Mouse (Mus musculus): ENCODE results near the gene Kif26b. TPM values are rescaled to one million over a fixed set of nuclear protein-coding genes. Genes with fewer than 3 reads are reported as not detected.

Kif26b gene
- polyA plus RNA-seq, 1 experiment: 0.16 TPM

GRCm38 (mm10) chr1:178960015-178960559 is 431.2 kb downstream of the Kif26b start:
- Histone ChIP-seq H3K27me3 (ENCODE audit: control insufficient read depth, insufficient read depth, low read length) (no peaks in the 10 kb centered on the region), H3K4me3 (ENCODE audit: control insufficient read depth, insufficient read depth, low read length) (no peak overlapping the region), H3K27ac (ENCODE audit: control insufficient read depth, insufficient read depth, low read length) (no peak overlapping the region), H3K36me3 (ENCODE audit: control insufficient read depth, insufficient read depth, low read length) (no peaks in the 10 kb centered on the region), H3K4me1 (replicated peaks; ENCODE audit: control insufficient read depth, insufficient read depth, low read length) (no peaks in the 10 kb centered on the region)
- 55% methylated on average over 7 of the region's 7 CpGs for WGBS
- TF ChIP-seq POLR2A (IDR thresholded peaks at IDR 0.05; ENCODE audit: control insufficient read depth, extremely low read depth, insufficient read depth, low read length, poor library complexity) (no peak), CTCF (IDR thresholded peaks at IDR 0.05; ENCODE audit: borderline replicate concordance, control insufficient read depth, extremely low read depth, insufficient read depth, low read length, poor library complexity) (peak; percentile 23; the same call in 1 of the 2 replicates)
- DNase-seq: peak; percentile 52

DNA sequence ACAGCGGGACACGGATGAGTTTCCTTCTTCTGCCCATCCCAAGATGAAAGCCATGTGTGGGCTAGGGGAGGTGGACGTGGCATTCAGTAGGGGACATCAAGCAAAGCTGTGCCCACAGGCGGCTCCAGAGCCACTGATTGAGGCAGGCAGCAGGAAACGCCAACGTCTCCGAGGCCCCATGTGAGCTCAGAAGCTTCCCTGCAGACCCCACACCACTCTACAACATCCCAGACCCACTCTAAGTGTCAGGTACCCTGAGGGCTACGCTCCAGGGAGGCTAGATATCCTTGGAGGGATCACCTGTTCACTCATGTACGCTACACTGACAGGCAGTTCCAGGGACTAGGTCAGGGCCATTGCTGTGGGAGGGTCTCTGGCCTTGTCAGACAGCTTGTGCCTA is 432.7 kb downstream of the Kif26b start:
- no peaks in the 10 kb centered on the region for H3K4me1 ChIP-seq (replicated peaks; ENCODE audit: control insufficient read depth, insufficient read depth, low read length)
- no peak for DNase-seq
- no peak overlapping the region for H3K27ac ChIP-seq (ENCODE audit: control insufficient read depth, insufficient read depth, low read length)
- 91% methylated on average over 9 of the region's 9 CpGs for WGBS
- H3K27me3 ChIP-seq (ENCODE audit: control insufficient read depth, insufficient read depth, low read length): no peaks in the 10 kb centered on the region
- no peak for TF ChIP-seq POLR2A (IDR thresholded peaks at IDR 0.05; ENCODE audit: control insufficient read depth, extremely low read depth, insufficient read depth, low read length, poor library complexity)
- no peak for TF ChIP-seq CTCF (IDR thresholded peaks at IDR 0.05; ENCODE audit: borderline replicate concordance, control insufficient read depth, extremely low read depth, insufficient read depth, low read length, poor library complexity)
- no peaks in the 10 kb centered on the region for H3K36me3 ChIP-seq (ENCODE audit: control insufficient read depth, insufficient read depth, low read length)
- H3K4me3 ChIP-seq (ENCODE audit: control insufficient read depth, insufficient read depth, low read length): no peak overlapping the region

GRCm38 (mm10) chr1:178972055-178972454 is 443.1 kb downstream of the Kif26b start:
- no peak for TF ChIP-seq CTCF (IDR thresholded peaks at IDR 0.05; ENCODE audit: borderline replicate concordance, control insufficient read depth, extremely low read depth, insufficient read depth, low read length, poor library complexity)
- no peak for DNase-seq
- no peaks in the 10 kb centered on the region for H3K27me3 ChIP-seq (ENCODE audit: control insufficient read depth, insufficient read depth, low read length)
- H3K36me3 ChIP-seq (ENCODE audit: control insufficient read depth, insufficient read depth, low read length): no peaks in the 10 kb centered on the region
- H3K4me1 ChIP-seq (replicated peaks; ENCODE audit: control insufficient read depth, insufficient read depth, low read length): no peaks in the 10 kb centered on the region
- WGBS: 98% methylated on average over 10 of the region's 10 CpGs
- H3K4me3 ChIP-seq (ENCODE audit: control insufficient read depth, insufficient read depth, low read length): no peak overlapping the region
- H3K27ac ChIP-seq (ENCODE audit: control insufficient read depth, insufficient read depth, low read length): no peak overlapping the region

DNA sequence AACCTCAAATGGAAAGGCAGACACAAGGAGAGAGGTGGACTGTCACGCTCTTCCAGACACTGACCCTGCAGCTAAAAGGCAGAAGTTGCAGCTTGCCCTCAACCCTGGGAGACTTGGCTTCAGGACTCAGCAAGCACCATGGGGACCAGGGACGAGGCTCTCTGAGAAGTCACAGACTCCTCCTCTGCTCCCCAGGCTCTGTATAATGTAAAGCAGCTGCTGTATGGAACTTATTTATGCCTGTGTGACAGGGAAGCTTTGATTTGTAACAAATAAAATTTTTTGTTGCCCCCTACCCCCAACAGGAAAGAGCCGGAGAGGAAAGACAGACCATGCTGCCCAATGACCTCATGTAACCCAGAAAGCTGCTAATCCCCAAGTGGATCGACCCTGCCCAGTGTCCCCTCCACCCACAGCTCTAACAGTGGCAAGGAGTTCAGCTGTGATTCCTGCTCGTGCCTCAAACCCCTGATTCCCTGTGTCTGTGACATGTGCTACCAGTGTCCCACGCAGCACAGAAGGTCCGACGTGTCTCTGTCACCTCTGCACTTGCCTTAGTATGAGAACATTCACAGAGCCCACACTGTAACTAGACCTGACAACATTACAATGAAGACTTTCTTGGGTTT is 449.8 kb downstream of the Kif26b start:
- no peak for TF ChIP-seq CTCF (IDR thresholded peaks at IDR 0.05; ENCODE audit: borderline replicate concordance, control insufficient read depth, extremely low read depth, insufficient read depth, low read length, poor library complexity)
- Histone ChIP-seq H3K27me3 (ENCODE audit: control insufficient read depth, insufficient read depth, low read length) (no peaks in the 10 kb centered on the region), H3K27ac (ENCODE audit: control insufficient read depth, insufficient read depth, low read length) (no peak overlapping the region), H3K4me1 (replicated peaks; ENCODE audit: control insufficient read depth, insufficient read depth, low read length) (no peaks in the 10 kb centered on the region), H3K4me3 (ENCODE audit: control insufficient read depth, insufficient read depth, low read length) (no peak overlapping the region), H3K36me3 (ENCODE audit: control insufficient read depth, insufficient read depth, low read length) (no peaks in the 10 kb centered on the region)
- WGBS: 94% methylated on average over 8 of the region's 8 CpGs
- no peak for DNase-seq

DNA sequence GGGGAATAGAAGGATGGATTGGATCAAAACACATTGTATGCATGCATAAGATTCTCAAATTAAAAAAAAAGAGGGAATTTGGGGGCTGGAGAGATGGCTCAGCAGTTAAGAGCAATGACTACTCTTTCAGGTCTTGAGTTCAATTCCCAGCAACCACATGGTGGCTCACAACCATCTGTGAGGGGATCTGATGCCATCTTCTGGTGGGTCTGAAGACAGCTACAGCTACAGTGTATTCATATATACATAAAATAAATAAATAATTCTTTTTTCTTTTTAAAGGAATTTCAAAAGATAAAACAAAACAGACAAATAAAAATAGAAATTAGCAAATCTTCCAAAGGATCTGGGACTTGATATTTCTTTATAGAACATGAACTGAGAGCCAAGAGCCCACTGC is 451.3 kb downstream of the Kif26b start:
- TF ChIP-seq CTCF (IDR thresholded peaks at IDR 0.05; ENCODE audit: borderline replicate concordance, control insufficient read depth, extremely low read depth, insufficient read depth, low read length, poor library complexity): no peak
- TF ChIP-seq POLR2A (IDR thresholded peaks at IDR 0.05; ENCODE audit: control insufficient read depth, extremely low read depth, insufficient read depth, low read length, poor library complexity): no peak

DNA sequence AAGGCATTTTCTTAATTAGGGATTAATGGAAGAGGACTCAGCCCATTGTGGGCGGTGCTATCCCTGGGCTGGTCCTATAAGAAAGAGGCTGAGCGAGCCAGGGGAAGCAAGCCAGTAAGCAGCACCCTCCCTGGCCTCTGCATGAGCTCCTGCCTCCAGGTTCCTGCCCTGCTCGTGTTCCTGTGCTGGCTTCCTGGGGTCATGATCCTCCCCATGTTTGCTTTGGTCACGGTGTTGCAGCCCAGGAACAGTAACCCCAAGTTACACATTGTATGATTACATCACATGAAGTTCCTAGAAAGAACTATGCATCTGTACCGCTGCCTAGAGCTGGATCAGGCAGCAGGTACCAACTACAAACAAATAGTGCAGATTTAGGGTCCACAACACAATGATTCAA is 452.7 kb downstream of the Kif26b start:
- no peak overlapping the region for H3K4me3 ChIP-seq (ENCODE audit: control insufficient read depth, insufficient read depth, low read length)

More for the DNA sequence above, 451.3 kb downstream of the Kif26b start:
- DNase-seq: no peak
- no peaks in the 10 kb centered on the region for H3K4me1 ChIP-seq (replicated peaks; ENCODE audit: control insufficient read depth, insufficient read depth, low read length)
- H3K27me3 ChIP-seq (ENCODE audit: control insufficient read depth, insufficient read depth, low read length): no peaks in the 10 kb centered on the region
- H3K27ac ChIP-seq (ENCODE audit: control insufficient read depth, insufficient read depth, low read length): no peak overlapping the region
- no peaks in the 10 kb centered on the region for H3K36me3 ChIP-seq (ENCODE audit: control insufficient read depth, insufficient read depth, low read length)
- no peak overlapping the region for H3K4me3 ChIP-seq (ENCODE audit: control insufficient read depth, insufficient read depth, low read length)

DNA sequence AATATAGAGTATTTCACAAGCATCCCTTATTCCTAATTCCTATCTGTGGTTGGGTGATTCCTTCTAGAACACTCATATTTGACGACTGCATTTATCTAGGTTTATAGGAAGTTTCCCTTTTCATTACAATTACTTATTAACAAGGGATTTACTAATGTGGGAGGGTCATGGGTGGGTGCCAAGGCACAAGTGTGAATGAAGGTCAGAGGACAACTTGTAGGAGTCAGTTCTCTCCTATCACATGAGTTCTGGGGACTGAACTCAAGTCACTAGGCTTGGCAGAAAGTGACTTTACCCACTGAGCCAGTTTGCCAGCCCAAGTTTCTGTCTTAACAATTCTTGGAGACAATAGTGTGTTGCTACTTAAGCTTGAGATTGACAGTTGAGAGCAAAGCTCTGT is 459.3 kb downstream of the Kif26b start:
- Histone ChIP-seq H3K4me1 (replicated peaks; ENCODE audit: control insufficient read depth, insufficient read depth, low read length) (no peaks in the 10 kb centered on the region), H3K4me3 (ENCODE audit: control insufficient read depth, insufficient read depth, low read length) (no peak overlapping the region), H3K36me3 (ENCODE audit: control insufficient read depth, insufficient read depth, low read length) (no peaks in the 10 kb centered on the region), H3K27ac (ENCODE audit: control insufficient read depth, insufficient read depth, low read length) (no peak overlapping the region), H3K27me3 (ENCODE audit: control insufficient read depth, insufficient read depth, low read length) (no peaks in the 10 kb centered on the region)
- WGBS: 81% methylated on average over 1 of the region's 1 CpGs
- TF ChIP-seq POLR2A (IDR thresholded peaks at IDR 0.05; ENCODE audit: control insufficient read depth, extremely low read depth, insufficient read depth, low read length, poor library complexity) (no peak), CTCF (IDR thresholded peaks at IDR 0.05; ENCODE audit: borderline replicate concordance, control insufficient read depth, extremely low read depth, insufficient read depth, low read length, poor library complexity) (no peak)
- no peak for DNase-seq

More for the DNA sequence above, 452.7 kb downstream of the Kif26b start:
- no peak for TF ChIP-seq CTCF (IDR thresholded peaks at IDR 0.05; ENCODE audit: borderline replicate concordance, control insufficient read depth, extremely low read depth, insufficient read depth, low read length, poor library complexity)
- no peak for TF ChIP-seq POLR2A (IDR thresholded peaks at IDR 0.05; ENCODE audit: control insufficient read depth, extremely low read depth, insufficient read depth, low read length, poor library complexity)
- 90% methylated on average over 5 of the region's 5 CpGs for WGBS
- Histone ChIP-seq H3K27me3 (ENCODE audit: control insufficient read depth, insufficient read depth, low read length) (no peaks in the 10 kb centered on the region), H3K27ac (ENCODE audit: control insufficient read depth, insufficient read depth, low read length) (no peak overlapping the region), H3K36me3 (ENCODE audit: control insufficient read depth, insufficient read depth, low read length) (no peaks in the 10 kb centered on the region), H3K4me1 (replicated peaks; ENCODE audit: control insufficient read depth, insufficient read depth, low read length) (no peaks in the 10 kb centered on the region)
- DNase-seq: no peak

Other genes starting within 250 kb of the Kif26b start
- 16.2 and 19.2 TPM in 2 replicates for gene Cox20, start 210.0 kb upstream of the Kif26b start, polyA plus RNA-seq (2012; rRNA removed)
- gene Hnrnpu, start 191.3 kb upstream of the Kif26b start, polyA plus RNA-seq (2012; rRNA removed): 112 and 127 TPM in 2 replicates
- 0.13 and 0.49 TPM in 2 replicates for gene Efcab2, start 123.0 kb upstream of the Kif26b start, polyA plus RNA-seq (2012; rRNA removed)